Mouse (Mus musculus) ES-E14 (cell line): Measurements from ENCODE around the gene Scn1b.

Experiments used
- CHD2 ChIP-seq: IDR thresholded peaks from 2 replicates; pipeline ENCODE4 v1.6.1; 2014; ENCODE audit warnings: mild to moderate bottlenecking, low read depth, low read length, inconsistent platforms
- MAFK ChIP-seq: IDR thresholded peaks from 2 replicates; pipeline ENCODE4 v1.6.1; 2014; ENCODE audit warnings: mild to moderate bottlenecking, low read depth, low read length, inconsistent platforms; ENCODE audit not compliant: insufficient read depth

- TF ChIP-seq CHD2 (no peak), MAFK (peak; percentile 8; the same call in 1 of the 2 replicates)
Observed at GRCm38 (mm10) chr7:31116721-31117145, 10.1 kb downstream of the Scn1b start.
